Mouse (Mus musculus) stomach, postnatal 0 days (tissue): ENCODE measurements around the gene Uhrf1.

Experiments
- CTCF ChIP-seq: IDR thresholded peaks from 2 replicates; pipeline ENCODE4 v1.5.1; 2016; ENCODE audit warnings: antibody characterized with exemption, low read depth, mild to moderate bottlenecking, moderate library complexity
- EP300 ChIP-seq: optimal IDR thresholded peaks from 2 replicates; pipeline ENCODE3; 2016; ENCODE audit warnings: antibody characterized with exemption

GRCm38 (mm10) chr17:56273482-56273881 is 29.6 kb upstream of the Uhrf1 start:
- TF ChIP-seq CTCF, result no peak
- no peak for TF ChIP-seq EP300
